Mouse (Mus musculus) brain, embryonic 14.5 days (tissue): ENCODE data around the gene Tgfbr3.

Source experiments
- CTCF ChIP-seq: fragments of 200-500 bp; IDR thresholded peaks from 2 replicates; pipeline ENCODE4 v1.5.1; 2012; ENCODE audit warnings: inconsistent platforms, mild to moderate bottlenecking, moderate library complexity, borderline replicate concordance; ENCODE audit not compliant: insufficient read depth, insufficient read length; ENCODE audit errors: extremely low read depth
- POLR2A ChIP-seq: fragments of 200-500 bp; IDR thresholded peaks from 2 replicates; pipeline ENCODE4 v1.6.1; 2012; ENCODE audit warnings: mild to moderate bottlenecking, inconsistent platforms, borderline replicate concordance; ENCODE audit not compliant: poor library complexity, insufficient read depth, insufficient read length, severe bottlenecking; ENCODE audit errors: extremely low read depth

GRCm38 (mm10) chr5:107110089-107110879, 179.1 kb downstream of the Tgfbr3 start:
- TF ChIP-seq CTCF (no peak), POLR2A (no peak)
